Mouse (Mus musculus) embryonic facial prominence, embryonic 10.5 days (tissue): ENCODE measurements around the gene Macf1. TPM values are rescaled to one million over a fixed set of nuclear protein-coding genes. Genes with fewer than 3 reads are reported as not detected.
"Not testable (repeated sequence)": the region's sequence is repeated elsewhere in the genome, so short reads cannot be mapped to it uniquely, and the experiment has no call there.

Source experiments
- DNase-seq: peaks from one replicate; pipeline ENCODE4 v3.0.0-alpha.2; 2017; ENCODE audit warnings: low spot score
- H3K27ac ChIP-seq: fragments of 300-500 bp; sonication (generic); replicated peaks from 2 replicates; pipeline ENCODE4 v1.5.1; 2016; ENCODE audit warnings: mild to moderate bottlenecking
- H3K27me3 ChIP-seq: fragments of 300-500 bp; sonication (generic); replicated peaks from 2 replicates; pipeline ENCODE4 v1.6.1; 2016; ENCODE audit warnings: low read depth, mild to moderate bottlenecking; ENCODE audit not compliant: poor library complexity, severe bottlenecking
- H3K36me3 ChIP-seq: fragments of 300-500 bp; sonication (generic); replicated peaks from 2 replicates; pipeline ENCODE4 v1.6.1; 2016; ENCODE audit warnings: mild to moderate bottlenecking, moderate library complexity
- H3K4me1 ChIP-seq: fragments of 300-500 bp; sonication (generic); 2 replicates; pipeline ENCODE4 v1.6.1; 2016
- H3K4me3 ChIP-seq: fragments of 300-500 bp; sonication (generic); 2 replicates; pipeline ENCODE4 v1.5.1; 2016; ENCODE audit warnings: mild to moderate bottlenecking, moderate library complexity
- H3K9me3 ChIP-seq: fragments of 300-500 bp; sonication (generic); 2 replicates; pipeline ENCODE4 v1.6.1; 2016; ENCODE audit warnings: mild to moderate bottlenecking
- WGBS: fragments of 180-500 bp; shearing (Covaris S2); methylation state at CpG from one replicate; pipeline ENCODE4 v1.1.7; 2016; 5-methylcytosine and 5-hydroxymethylcytosine counted together
- polyA plus RNA-seq: library from polyadenylated mRNA; unstranded; fragments of >200 nt; fragmentation: Nextera tagmentation; extraction: Ambion mirVana; gene quantifications from 2 replicates; pipeline ENCODE4 v1.2.1, GENCODE M21; 2016

Gene Macf1
- polyA plus RNA-seq, 1 experiment from 2014 or later, result 47.4 TPM

GRCm38 (mm10) chr4:123666517-123666916, 17.6 kb downstream of the Macf1 start:
- 0 out of 2 replicates have a peak overlapping the region, but pooled peaks have one; percentile 45 for H3K27ac ChIP-seq
- H3K36me3 ChIP-seq, result peaks cover 4% of the 10 kb centered on the region; the same call in 1 of the 2 replicates
- H3K4me1 ChIP-seq, result peaks cover 52% of the 10 kb centered on the region
- 91% methylated on average over 1 of the region's 1 CpGs for WGBS
- no peaks in the 10 kb centered on the region for H3K9me3 ChIP-seq
- DNase-seq, result no peak
- H3K27me3 ChIP-seq, result no peaks in the 10 kb centered on the region
- H3K4me3 ChIP-seq, result no peak overlapping the region

- DNase-seq, result no peak
Observed at GRCm38 (mm10) chr4:123665681-123666278, 18.4 kb downstream of the Macf1 start.

GRCm38 (mm10) chr4:123664951-123665661, 19.1 kb downstream of the Macf1 start:
- Histone ChIP-seq H3K36me3 (peaks cover 10% of the 10 kb centered on the region), H3K4me3 (peak overlapping the region; percentile 89), H3K9me3 (no peaks in the 10 kb centered on the region), H3K27ac (peak overlapping the region; percentile 100), H3K27me3 (no peaks in the 10 kb centered on the region), H3K4me1 (peaks cover 51% of the 10 kb centered on the region)
- 3% methylated on average over 58 of the region's 58 CpGs for WGBS
- peak; percentile 78 for DNase-seq

More at GRCm38 (mm10) chr4:123665681-123666278, 18.4 kb downstream of the Macf1 start:
- Histone ChIP-seq H3K36me3 (peaks cover 4% of the 10 kb centered on the region; the same call in 1 of the 2 replicates), H3K27ac (peak overlapping the region; percentile 100), H3K4me1 (peaks cover 55% of the 10 kb centered on the region), H3K4me3 (peak overlapping the region; percentile 89), H3K27me3 (no peaks in the 10 kb centered on the region), H3K9me3 (no peaks in the 10 kb centered on the region)
- WGBS, result 36% methylated on average over 11 of the region's 11 CpGs

- no peaks in the 10 kb centered on the region for H3K9me3 ChIP-seq
- H3K4me3 ChIP-seq, result peak overlapping the region; percentile 89
- DNase-seq, result peak; percentile 81
- H3K36me3 ChIP-seq, result peaks cover 12% of the 10 kb centered on the region
- H3K4me1 ChIP-seq, result peaks cover 51% of the 10 kb centered on the region
- under 1% methylated on average over 125 of the region's 125 CpGs for WGBS
- H3K27me3 ChIP-seq, result no peaks in the 10 kb centered on the region
- H3K27ac ChIP-seq, result peak overlapping the region; percentile 100
Observed at GRCm38 (mm10) chr4:123664021-123664950, 19.9 kb downstream of the Macf1 start.

GRCm38 (mm10) chr4:123663688-123663965, 20.5 kb downstream of the Macf1 start:
- no peak for DNase-seq
- under 1% methylated on average over 12 of the region's 12 CpGs for WGBS
- Histone ChIP-seq H3K27me3 (no peaks in the 10 kb centered on the region), H3K9me3 (no peaks in the 10 kb centered on the region), H3K4me1 (peaks cover 51% of the 10 kb centered on the region), H3K27ac (peak overlapping the region; percentile 100), H3K4me3 (peak overlapping the region; percentile 89), H3K36me3 (peaks cover 15% of the 10 kb centered on the region)

- 2% methylated on average over 15 of the region's 15 CpGs for WGBS
- Histone ChIP-seq H3K27me3 (no peaks in the 10 kb centered on the region), H3K27ac (peak overlapping the region; percentile 100), H3K4me3 (peak overlapping the region; percentile 89), H3K9me3 (no peaks in the 10 kb centered on the region), H3K36me3 (peaks cover 15% of the 10 kb centered on the region), H3K4me1 (peaks cover 51% of the 10 kb centered on the region)
- DNase-seq, result peak; percentile 62
Observed at GRCm38 (mm10) chr4:123662914-123663687, 21.1 kb downstream of the Macf1 start.

GRCm38 (mm10) chr4:123658175-123658574, 26.0 kb downstream of the Macf1 start:
- WGBS, result 94% methylated on average over 1 of the region's 1 CpGs
- H3K27ac ChIP-seq, result no peak overlapping the region
- H3K9me3 ChIP-seq, result no peaks in the 10 kb centered on the region
- peaks cover 22% of the 10 kb centered on the region for H3K4me1 ChIP-seq
- H3K4me3 ChIP-seq, result no peak overlapping the region
- H3K27me3 ChIP-seq, result no peaks in the 10 kb centered on the region
- DNase-seq, result no peak
- H3K36me3 ChIP-seq, result peaks cover 22% of the 10 kb centered on the region

GRCm38 (mm10) chr4:123655245-123655644, 28.9 kb downstream of the Macf1 start:
- Histone ChIP-seq H3K4me1 (0 out of 2 replicates have a peak, but pooled peaks cover 2% of the 10 kb centered on the region), H3K4me3 (no peak overlapping the region), H3K27ac (no peak overlapping the region), H3K27me3 (no peaks in the 10 kb centered on the region), H3K36me3 (peaks cover 24% of the 10 kb centered on the region), H3K9me3 (no peaks in the 10 kb centered on the region)
- DNase-seq, result no peak
- 92% methylated on average over 5 of the region's 5 CpGs for WGBS

- H3K9me3 ChIP-seq, result no peaks in the 10 kb centered on the region
- H3K27me3 ChIP-seq, result no peaks in the 10 kb centered on the region
- H3K36me3 ChIP-seq, result peaks cover 24% of the 10 kb centered on the region; the same call in 1 of the 2 replicates
- whole genome bisulfite sequencing, result 87% methylated on average over 4 of the region's 4 CpGs
- no peak for DNase-seq
- 0 out of 2 replicates have a peak, but pooled peaks cover 2% of the 10 kb centered on the region for H3K4me1 ChIP-seq
- H3K4me3 ChIP-seq, result no peak overlapping the region
- no peak overlapping the region for H3K27ac ChIP-seq
Observed at GRCm38 (mm10) chr4:123654566-123654965, 29.6 kb downstream of the Macf1 start.

- H3K4me1 ChIP-seq, H3K27ac ChIP-seq, DNase-seq, H3K9me3 ChIP-seq, H3K27me3 ChIP-seq, H3K4me3 ChIP-seq: not testable (repeated sequence)
- peaks cover 28% of the 10 kb centered on the region for H3K36me3 ChIP-seq
- 95% methylated on average over 5 of the region's 5 CpGs for WGBS
Observed at GRCm38 (mm10) chr4:123653446-123653845, 30.7 kb downstream of the Macf1 start.

- no peaks in the 10 kb centered on the region for H3K27me3 ChIP-seq
- H3K27ac ChIP-seq, result no peak overlapping the region
- H3K4me3 ChIP-seq, result no peak overlapping the region
- no peak for DNase-seq
- no peaks in the 10 kb centered on the region for H3K9me3 ChIP-seq
- 84% methylated on average over 3 of the region's 3 CpGs for WGBS
- 0 out of 2 replicates have a peak, but pooled peaks cover 2% of the 10 kb centered on the region for H3K4me1 ChIP-seq
- peaks cover 29% of the 10 kb centered on the region for H3K36me3 ChIP-seq
Observed at GRCm38 (mm10) chr4:123652130-123652529, 32.0 kb downstream of the Macf1 start.

GRCm38 (mm10) chr4:123649131-123649530, 35.0 kb downstream of the Macf1 start:
- Histone ChIP-seq H3K27ac (no peak overlapping the region), H3K4me1 (0 out of 2 replicates have a peak, but pooled peaks cover 2% of the 10 kb centered on the region), H3K36me3 (peaks cover 33% of the 10 kb centered on the region), H3K9me3 (no peaks in the 10 kb centered on the region), H3K27me3 (no peaks in the 10 kb centered on the region), H3K4me3 (no peak overlapping the region)
- 85% methylated on average over 6 of the region's 6 CpGs for WGBS
- DNase-seq, result no peak
